Mouse (Mus musculus) thymus, postnatal 14 days (tissue): ENCODE data around the gene Helq.

Experiments used
- DNase-seq: peaks from one replicate; pipeline ENCODE4 v3.0.0; 2021

The Helq gene

GRCm38 (mm10) chr5:100776900-100777299, 21.5 kb downstream of the Helq start:
- no peak for DNase-seq

GRCm38 (mm10) chr5:100775778-100776404, 22.5 kb downstream of the Helq start:
- DNase-seq: no peak

GRCm38 (mm10) chr5:100771575-100771974, 26.8 kb downstream of the Helq start:
- no peak for DNase-seq

- no peak for DNase-seq
Observed at GRCm38 (mm10) chr5:100766026-100766425, 32.4 kb downstream of the Helq start.

GRCm38 (mm10) chr5:100761736-100762135, 36.7 kb downstream of the Helq start:
- DNase-seq: no peak

GRCm38 (mm10) chr5:100760049-100760663, 38.2 kb downstream of the Helq start:
- DNase-seq: no peak

- no peak for DNase-seq
Observed at GRCm38 (mm10) chr5:100758121-100758520, 40.3 kb downstream of the Helq start.

- no peak for DNase-seq
Observed at GRCm38 (mm10) chr5:100753407-100753806, 45.0 kb downstream of the Helq start.

- DNase-seq: peak; percentile 54
Observed at GRCm38 (mm10) chr5:100751655-100752054, 46.7 kb downstream of the Helq start.

GRCm38 (mm10) chr5:100750617-100751255, 47.7 kb downstream of the Helq start:
- DNase-seq: peak; percentile 52

GRCm38 (mm10) chr5:100738802-100739201, 59.6 kb downstream of the Helq start:
- DNase-seq: no peak

- no peak for DNase-seq
Observed at GRCm38 (mm10) chr5:100736919-100737318, 61.5 kb downstream of the Helq start.

GRCm38 (mm10) chr5:100734535-100734934, 63.9 kb downstream of the Helq start:
- DNase-seq: no peak

- DNase-seq: peak; percentile 77
Observed at GRCm38 (mm10) chr5:100728757-100729156, 69.6 kb downstream of the Helq start.

GRCm38 (mm10) chr5:100726001-100726400, 72.4 kb downstream of the Helq start:
- no peak for DNase-seq

GRCm38 (mm10) chr5:100719235-100720088, 78.9 kb downstream of the Helq start, which contains the start of gene Hpse:
Gene Hpse (minus strand): TSS chr5:100719716.
- peak; percentile 65 for DNase-seq

GRCm38 (mm10) chr5:100716762-100717161, 81.6 kb downstream of the Helq start:
- DNase-seq: no peak
